Mouse (Mus musculus) intestine, postnatal 0 days (tissue): ENCODE measurements around the gene Olfr706. TPM values are rescaled to one million over a fixed set of nuclear protein-coding genes. Genes with fewer than 3 reads are reported as not detected.
A peak's percentile ranks its signal among the peaks of the same experiment; 100 is the strongest.
"Not testable (repeated sequence)": the region's sequence is repeated elsewhere in the genome, so short reads cannot be mapped to it uniquely, and the experiment has no call there.

Experiments
- ATAC-seq: fragments of 200-750 bp; cut with Nextera tagmentation; 2 replicates; pipeline ENCODE4 v1.8.0; 2017; ENCODE audit warnings: mild to moderate bottlenecking, moderate TSS enrichment, moderate library complexity
- H3K27ac ChIP-seq: fragments of 300-500 bp; sonication (generic); 2 replicates; pipeline ENCODE4 v1.5.1; 2014; ENCODE audit warnings: mild to moderate bottlenecking, low read depth, low read length, moderate library complexity
- H3K27me3 ChIP-seq: fragments of 300-500 bp; sonication (generic); replicated peaks from 2 replicates; pipeline ENCODE4 v1.6.1; 2014; ENCODE audit warnings: low read length, mixed read lengths; ENCODE audit not compliant: control insufficient read depth, insufficient read depth
- H3K36me3 ChIP-seq: fragments of 300-500 bp; sonication (generic); 2 replicates; pipeline ENCODE4 v1.6.1; 2014; ENCODE audit warnings: mild to moderate bottlenecking, moderate library complexity; ENCODE audit not compliant: control insufficient read depth, insufficient read depth
- H3K4me1 ChIP-seq: fragments of 300-500 bp; sonication (generic); replicated peaks from 2 replicates; pipeline ENCODE4 v1.6.1; 2014; ENCODE audit warnings: antibody characterized with exemption, low read length, mixed read lengths; ENCODE audit not compliant: control insufficient read depth, insufficient read depth
- H3K4me2 ChIP-seq: fragments of 300-500 bp; sonication (generic); replicated peaks from 2 replicates; pipeline ENCODE4 v1.6.1; 2014; ENCODE audit warnings: low read depth, mild to moderate bottlenecking, moderate library complexity
- H3K4me3 ChIP-seq: fragments of 300-500 bp; sonication (generic); 2 replicates; pipeline ENCODE4 v1.5.1; 2014; ENCODE audit warnings: low read depth, low read length
- H3K9ac ChIP-seq: fragments of 300-500 bp; sonication (generic); 2 replicates; pipeline ENCODE4 v1.6.1; 2014; ENCODE audit warnings: mild to moderate bottlenecking, low read depth, low read length
- H3K9me3 ChIP-seq: fragments of 300-500 bp; sonication (generic); 2 replicates; pipeline ENCODE4 v1.6.1; 2016; ENCODE audit warnings: mixed run types; ENCODE audit not compliant: control insufficient read depth
- CTCF ChIP-seq: sonication (generic); IDR thresholded peaks from 2 replicates; pipeline ENCODE4 v1.5.1; 2016; ENCODE audit warnings: low read depth, mild to moderate bottlenecking, control low read depth, antibody characterized with exemption, moderate library complexity
- WGBS: fragments of 180-500 bp; shearing (Covaris S2); extraction: QIAGEN DNeasy Blood & Tissue Kit; methylation state at CpG from one replicate; pipeline ENCODE4 v1.1.7; 2014; 5-methylcytosine and 5-hydroxymethylcytosine counted together
- polyA plus RNA-seq: library from polyadenylated mRNA; unstranded; fragments of >200 nt; fragmentation: Nextera tagmentation; extraction: Ambion mirVana; gene quantifications from 2 replicates; pipeline ENCODE4 v1.2.1, GENCODE M21; 2015

The Olfr706 gene
- polyA plus RNA-seq: not detected in 2 replicates

DNA sequence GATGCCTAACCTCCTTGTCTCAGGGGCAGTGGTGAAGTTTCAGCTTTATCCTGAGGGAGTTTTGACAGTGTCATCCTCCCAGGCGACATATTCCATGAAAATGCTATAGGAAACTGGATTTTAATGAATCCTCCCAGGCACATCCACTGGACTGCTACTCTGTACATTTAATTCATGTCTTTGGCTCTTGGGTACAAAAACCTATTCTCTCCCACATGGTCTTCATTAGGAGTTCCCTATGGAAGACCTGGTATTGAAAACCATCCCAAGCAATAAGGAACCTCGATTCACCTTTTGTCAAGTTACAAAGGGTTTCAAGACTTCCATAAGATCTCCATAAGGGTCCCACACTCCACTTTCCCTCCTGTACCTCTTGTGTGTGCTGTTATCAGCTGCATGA lies at the start of gene Olfr706:
Gene Olfr706 (minus strand): TSS at position 101 of the 400 bp plus-strand sequence.
- Histone ChIP-seq H3K4me1 (no peaks in the 10 kb centered on the region), H3K9me3 (no peaks in the 10 kb centered on the region), H3K27ac (no peak within 1 kb of the TSS), H3K4me3 (no peak within 1 kb of the TSS), H3K4me2 (no peak within 1 kb of the TSS), H3K9ac (no peak within 1 kb of the TSS), H3K36me3 (no peaks in the 10 kb centered on the region), H3K27me3 (no peaks in the 10 kb centered on the region)
- TF ChIP-seq CTCF: no peak
- WGBS: 84% methylated on average over 2 of the region's 2 CpGs
- no peak for ATAC-seq

DNA sequence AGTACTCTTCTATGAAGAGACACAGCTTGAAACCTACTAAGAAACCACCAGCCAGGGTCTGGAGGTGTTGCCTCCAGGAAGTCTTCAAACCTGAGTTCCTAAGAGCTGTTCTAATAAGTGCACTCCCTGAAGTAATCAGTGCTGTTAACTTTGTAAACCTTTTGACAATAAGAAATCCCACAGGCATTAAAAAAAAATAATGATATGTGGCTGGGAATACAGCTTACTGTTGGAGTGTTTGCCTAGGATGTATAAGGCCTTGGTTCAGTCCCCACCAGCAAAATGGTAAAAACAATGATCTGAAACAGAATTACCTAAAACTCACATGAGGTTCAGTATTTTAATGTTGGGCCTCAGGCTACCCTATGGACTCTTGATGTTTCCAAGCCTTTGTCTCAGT lies 44.2 kb upstream of the Olfr706 start, which contains the start of gene Olfr709-ps1:
Gene Olfr709-ps1 (minus strand): TSS at position 101 of the 400 bp plus-strand sequence.
- H3K4me1 ChIP-seq: no peaks in the 10 kb centered on the region
- no peak within 1 kb of the TSS for H3K9ac ChIP-seq
- H3K4me2 ChIP-seq: no peak within 1 kb of the TSS
- no peaks in the 10 kb centered on the region for H3K27me3 ChIP-seq
- H3K36me3 ChIP-seq: no peaks in the 10 kb centered on the region
- no peak within 1 kb of the TSS for H3K4me3 ChIP-seq
- no peak within 1 kb of the TSS for H3K27ac ChIP-seq
- ATAC-seq: no peak
- no peaks in the 10 kb centered on the region for H3K9me3 ChIP-seq
- TF ChIP-seq CTCF: no peak

DNA sequence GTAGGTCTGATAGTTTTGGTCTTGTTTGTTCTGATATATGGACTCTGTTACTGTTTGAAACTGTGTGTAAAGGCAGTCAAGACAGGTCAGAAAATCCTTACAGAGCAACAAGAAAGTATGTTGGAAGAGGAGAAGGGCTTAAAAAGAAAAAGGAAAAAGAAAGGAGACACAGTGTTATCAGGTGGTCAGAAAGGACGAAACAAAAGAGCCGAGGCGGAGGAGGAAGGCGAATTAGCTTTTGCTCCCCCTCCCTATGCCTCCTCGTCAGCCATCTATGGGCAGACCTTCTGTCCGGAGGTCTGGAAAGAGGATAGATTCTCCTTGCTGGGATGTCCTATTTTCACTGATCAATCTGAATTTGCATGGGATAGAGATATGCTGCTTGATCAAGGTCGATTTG lies 33.0 kb upstream of the Olfr706 start:
- H3K4me2 ChIP-seq, H3K4me1 ChIP-seq, H3K4me3 ChIP-seq, H3K27ac ChIP-seq, H3K27me3 ChIP-seq, H3K36me3 ChIP-seq, H3K9ac ChIP-seq, H3K9me3 ChIP-seq, ATAC-seq: not testable (repeated sequence)
- WGBS: 85% methylated on average over 7 of the region's 7 CpGs

DNA sequence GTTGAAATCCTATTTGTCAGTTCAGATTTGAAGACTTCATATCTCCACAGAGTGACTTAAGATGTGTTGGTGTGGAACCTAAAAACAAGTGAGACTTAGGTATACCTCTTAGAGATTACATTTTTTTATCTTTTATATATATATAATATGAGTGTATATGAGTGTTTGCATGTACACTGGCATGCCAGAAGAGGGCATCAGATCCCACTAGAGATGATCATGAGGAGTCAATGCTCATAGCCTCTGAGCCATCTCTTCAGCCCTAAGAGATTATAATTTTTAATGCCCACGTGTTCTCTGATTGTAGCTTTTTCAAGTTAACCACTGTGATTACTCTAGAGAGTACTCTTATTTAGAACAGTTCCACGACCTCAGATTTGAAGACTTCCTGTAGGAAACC lies 19.7 kb upstream of the Olfr706 start, which contains the start of gene Olfr1532-ps1:
Gene Olfr1532-ps1 (plus strand): TSS at position 326 of the 400 bp plus-strand sequence.
- Histone ChIP-seq H3K27ac (no peak within 1 kb of the TSS), H3K9me3 (no peaks in the 10 kb centered on the region), H3K27me3 (no peaks in the 10 kb centered on the region), H3K36me3 (no peaks in the 10 kb centered on the region), H3K4me3 (no peak within 1 kb of the TSS), H3K9ac (no peak within 1 kb of the TSS), H3K4me2 (no peak within 1 kb of the TSS), H3K4me1 (no peaks in the 10 kb centered on the region)
- no peak for ATAC-seq
- 59% methylated on average over 2 of the region's 2 CpGs for WGBS
- peak; percentile 36 for TF ChIP-seq CTCF

DNA sequence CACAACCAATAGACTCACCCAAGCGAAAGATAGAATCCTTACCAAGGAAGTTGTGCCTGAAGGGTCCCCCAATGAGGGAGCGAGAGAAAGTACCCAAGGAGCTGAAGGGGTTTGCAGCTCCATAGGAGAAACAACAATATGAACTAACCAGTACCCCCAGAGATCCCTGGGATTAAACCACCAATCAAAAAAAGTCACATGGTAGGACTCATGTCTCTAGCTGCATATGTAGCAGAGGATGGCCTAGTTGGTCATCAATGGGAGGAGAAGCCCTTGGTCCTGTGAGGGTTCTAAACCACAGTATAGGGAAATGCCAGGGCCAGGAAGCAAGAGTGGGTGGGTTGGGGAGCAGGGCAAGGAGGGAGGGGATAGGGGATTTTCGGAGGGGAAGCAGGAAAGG lies 13.2 kb upstream of the Olfr706 start, which contains the start of gene Olfr707:
Gene Olfr707 (minus strand): TSS at position 101 of the 400 bp plus-strand sequence.
- H3K27me3 ChIP-seq, ATAC-seq, H3K4me3 ChIP-seq, H3K4me1 ChIP-seq, H3K9me3 ChIP-seq, H3K4me2 ChIP-seq, H3K36me3 ChIP-seq, H3K27ac ChIP-seq, H3K9ac ChIP-seq: not testable (repeated sequence)
- 84% methylated on average over 3 of the region's 3 CpGs for WGBS

DNA sequence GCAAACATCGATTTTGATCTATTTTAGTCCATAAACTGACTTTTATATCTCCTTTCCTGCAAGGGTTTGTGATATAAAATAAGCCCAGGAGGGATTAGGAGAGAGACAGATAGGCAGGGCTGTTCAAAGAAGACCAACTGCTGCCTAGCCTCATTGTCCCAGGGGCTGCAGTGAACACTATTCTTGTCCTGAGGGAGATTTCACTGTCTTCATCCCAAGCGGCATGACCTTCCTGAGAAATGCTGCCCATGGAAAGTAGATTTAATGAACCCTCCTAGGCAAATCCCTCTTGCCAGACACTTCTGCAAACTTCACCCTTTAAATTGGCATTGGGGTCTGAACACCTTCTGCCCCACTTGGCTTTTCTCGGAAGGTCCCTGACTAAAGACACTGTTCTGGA lies 11.2 kb downstream of the Olfr706 start, which contains the start of gene Olfr705:
Gene Olfr705 (minus strand): TSS at position 101 of the 400 bp plus-strand sequence.
- H3K4me1 ChIP-seq: no peaks in the 10 kb centered on the region
- no peak for ATAC-seq
- TF ChIP-seq CTCF: no peak
- H3K27ac ChIP-seq: no peak within 1 kb of the TSS
- 73% methylated on average over 3 of the region's 3 CpGs for WGBS
- H3K4me3 ChIP-seq: no peak within 1 kb of the TSS
- no peaks in the 10 kb centered on the region for H3K36me3 ChIP-seq
- no peaks in the 10 kb centered on the region for H3K27me3 ChIP-seq
- no peak within 1 kb of the TSS for H3K9ac ChIP-seq
- H3K9me3 ChIP-seq: no peaks in the 10 kb centered on the region
- no peak within 1 kb of the TSS for H3K4me2 ChIP-seq

DNA sequence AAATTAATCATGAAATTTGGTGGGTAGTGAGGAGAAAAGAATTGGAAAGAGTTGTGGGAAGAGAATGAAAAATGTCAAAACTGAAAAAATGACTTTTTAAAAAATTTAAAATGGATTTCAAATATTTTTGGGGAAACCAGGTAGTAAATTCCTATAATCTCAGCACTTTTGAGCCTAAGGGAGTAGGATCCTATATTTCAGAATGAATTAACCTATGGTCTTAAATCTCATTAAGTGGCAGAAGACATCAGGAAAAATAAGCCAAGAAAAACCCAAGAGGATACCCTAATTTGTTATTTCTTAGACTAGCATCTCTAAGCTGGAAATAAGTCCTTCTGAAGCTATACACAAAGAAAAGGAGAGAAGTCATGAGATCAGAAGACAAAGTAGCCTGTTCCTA lies 25.1 kb downstream of the Olfr706 start, which contains the start of gene Olfr704:
Gene Olfr704 (plus strand): TSS at position 301 of the 400 bp plus-strand sequence.
- no peak for TF ChIP-seq CTCF
- Histone ChIP-seq H3K4me3 (no peak within 1 kb of the TSS), H3K9me3 (no peaks in the 10 kb centered on the region), H3K9ac (no peak within 1 kb of the TSS), H3K36me3 (no peaks in the 10 kb centered on the region), H3K27me3 (no peaks in the 10 kb centered on the region), H3K4me2 (no peak within 1 kb of the TSS), H3K27ac (no peak within 1 kb of the TSS), H3K4me1 (no peaks in the 10 kb centered on the region)
- ATAC-seq: no peak
